Mouse (Mus musculus): ENCODE data around the gene Ptpn11. TPM values are rescaled to one million over a fixed set of nuclear protein-coding genes. Genes with fewer than 3 reads are reported as not detected.

The Ptpn11 gene
- polyA plus RNA-seq, 1 experiment = 64.1 TPM

DNA sequence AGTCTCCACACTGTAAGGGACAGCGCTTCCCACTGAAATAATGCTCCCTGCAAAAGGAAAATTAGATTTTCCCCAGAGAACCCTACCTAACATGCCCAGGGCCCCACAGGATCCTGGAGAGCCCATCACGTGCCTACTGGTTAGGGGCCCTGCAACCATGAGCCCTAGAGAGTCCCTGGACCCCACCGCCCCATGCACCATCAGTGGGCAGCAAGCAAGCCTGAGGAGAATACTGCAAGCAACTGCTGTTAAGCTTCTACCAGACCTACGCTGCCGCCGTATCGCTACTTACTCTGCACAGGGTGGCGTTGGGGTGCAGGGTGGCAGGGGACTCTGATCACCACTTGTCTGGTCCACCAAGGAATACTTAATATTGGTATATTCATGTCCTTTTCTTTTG is 54.1 kb downstream of the Ptpn11 start:
- no peak overlapping the region for H3K4me3 ChIP-seq (ENCODE audit: insufficient read depth, low read depth, low read length)
- no peaks in the 10 kb centered on the region for H3K4me1 ChIP-seq (ENCODE audit: control insufficient read depth, insufficient read depth, insufficient read length, low read length)
- H3K27ac ChIP-seq (replicated peaks; ENCODE audit: low read depth, low read length) = no peak overlapping the region

DNA sequence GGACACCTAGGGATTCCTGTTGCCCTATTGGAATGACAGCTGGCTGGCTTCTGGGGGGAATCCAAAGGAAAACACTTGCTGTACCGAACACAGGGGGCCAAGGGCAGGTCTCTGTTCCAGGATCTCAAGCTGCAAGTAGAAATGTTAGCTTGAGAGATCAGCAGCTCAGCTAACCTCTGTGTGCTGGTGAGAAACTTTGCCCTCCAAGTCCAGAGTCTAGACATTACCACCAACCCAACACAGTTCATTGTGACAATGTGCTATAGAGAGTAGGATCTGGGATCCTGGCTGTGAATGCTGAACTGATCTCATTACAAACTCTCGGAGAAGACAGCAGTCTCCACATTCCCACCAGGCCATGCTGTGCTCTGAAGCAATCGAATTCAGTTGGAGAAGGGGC is 59.4 kb downstream of the Ptpn11 start:
- Histone ChIP-seq H3K27ac (replicated peaks; ENCODE audit: low read depth, low read length) (no peak overlapping the region), H3K4me1 (ENCODE audit: control insufficient read depth, insufficient read depth, insufficient read length, low read length) (no peaks in the 10 kb centered on the region)

DNA sequence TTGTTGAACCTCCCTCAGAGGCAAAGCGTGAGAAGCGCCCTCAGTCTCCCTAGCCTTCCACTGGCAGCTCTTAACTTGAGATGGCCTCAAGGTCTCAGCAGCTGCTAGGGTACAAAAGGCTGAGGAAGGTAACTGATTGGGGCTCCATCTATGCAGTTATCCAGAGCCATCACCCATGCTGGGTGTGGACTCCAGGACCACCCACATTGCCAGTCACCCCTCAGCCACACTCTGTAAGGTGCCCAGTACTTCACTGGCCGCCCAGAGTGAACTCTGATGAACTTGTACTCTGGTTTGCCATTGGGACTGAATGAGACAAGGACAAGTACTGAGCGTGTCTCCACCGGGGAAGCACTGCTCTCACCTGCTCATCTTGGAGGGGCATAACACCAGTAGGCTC is 61.9 kb downstream of the Ptpn11 start:
- no peak overlapping the region for H3K4me3 ChIP-seq (ENCODE audit: insufficient read depth, low read depth, low read length)
- no peak overlapping the region for H3K27ac ChIP-seq (replicated peaks; ENCODE audit: low read depth, low read length)
- H3K4me1 ChIP-seq (ENCODE audit: control insufficient read depth, insufficient read depth, insufficient read length, low read length) = no peaks in the 10 kb centered on the region

More for the DNA sequence above, 59.4 kb downstream of the Ptpn11 start:
- no peak overlapping the region for H3K4me3 ChIP-seq (ENCODE audit: insufficient read depth, low read depth, low read length)

DNA sequence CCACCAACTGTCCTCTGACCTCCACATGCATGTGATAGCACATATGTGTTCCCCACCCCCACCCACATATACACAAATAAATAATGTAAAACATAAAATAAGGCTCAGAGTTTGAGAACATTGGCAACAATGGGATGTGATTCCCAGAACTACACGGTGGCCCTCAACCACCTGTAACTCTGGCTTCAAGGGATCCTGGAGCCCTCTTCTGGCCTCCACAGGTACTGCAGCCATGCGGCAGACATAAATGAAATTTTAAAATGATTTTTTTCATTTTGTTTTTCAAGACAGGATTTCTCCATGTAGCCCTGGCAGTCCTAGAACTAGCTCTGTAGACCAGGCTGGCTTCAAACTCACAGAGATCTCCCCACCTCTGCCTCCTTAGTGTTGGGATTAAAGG is 65.1 kb downstream of the Ptpn11 start:
- Histone ChIP-seq H3K4me3 (ENCODE audit: insufficient read depth, low read depth, low read length) (no peak overlapping the region), H3K4me1 (ENCODE audit: control insufficient read depth, insufficient read depth, insufficient read length, low read length) (no peaks in the 10 kb centered on the region), H3K27ac (replicated peaks; ENCODE audit: low read depth, low read length) (no peak overlapping the region)

DNA sequence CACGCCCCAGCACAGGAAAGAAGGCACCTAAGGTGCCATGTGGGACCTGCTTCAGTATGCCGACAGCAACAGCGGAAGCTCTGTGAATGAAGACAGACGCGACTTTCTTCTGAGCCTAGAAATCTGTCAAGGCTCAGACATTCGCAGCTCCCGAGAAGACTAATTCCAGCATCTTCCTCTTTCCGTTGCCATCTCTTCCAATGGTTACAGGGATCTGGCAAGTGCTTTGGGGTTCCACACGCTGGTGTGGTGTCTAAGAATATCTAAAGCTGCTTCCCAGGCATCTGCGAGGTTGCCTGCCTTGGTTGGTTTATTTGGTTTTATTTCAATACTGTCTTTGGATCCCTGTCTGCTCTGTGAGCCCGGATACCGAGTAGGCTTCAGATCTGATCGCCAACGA is 65.6 kb downstream of the Ptpn11 start:
- Histone ChIP-seq H3K4me1 (ENCODE audit: control insufficient read depth, insufficient read depth, insufficient read length, low read length) (no peaks in the 10 kb centered on the region), H3K4me3 (ENCODE audit: insufficient read depth, low read depth, low read length) (no peak overlapping the region), H3K27ac (replicated peaks; ENCODE audit: low read depth, low read length) (no peak overlapping the region)

DNA sequence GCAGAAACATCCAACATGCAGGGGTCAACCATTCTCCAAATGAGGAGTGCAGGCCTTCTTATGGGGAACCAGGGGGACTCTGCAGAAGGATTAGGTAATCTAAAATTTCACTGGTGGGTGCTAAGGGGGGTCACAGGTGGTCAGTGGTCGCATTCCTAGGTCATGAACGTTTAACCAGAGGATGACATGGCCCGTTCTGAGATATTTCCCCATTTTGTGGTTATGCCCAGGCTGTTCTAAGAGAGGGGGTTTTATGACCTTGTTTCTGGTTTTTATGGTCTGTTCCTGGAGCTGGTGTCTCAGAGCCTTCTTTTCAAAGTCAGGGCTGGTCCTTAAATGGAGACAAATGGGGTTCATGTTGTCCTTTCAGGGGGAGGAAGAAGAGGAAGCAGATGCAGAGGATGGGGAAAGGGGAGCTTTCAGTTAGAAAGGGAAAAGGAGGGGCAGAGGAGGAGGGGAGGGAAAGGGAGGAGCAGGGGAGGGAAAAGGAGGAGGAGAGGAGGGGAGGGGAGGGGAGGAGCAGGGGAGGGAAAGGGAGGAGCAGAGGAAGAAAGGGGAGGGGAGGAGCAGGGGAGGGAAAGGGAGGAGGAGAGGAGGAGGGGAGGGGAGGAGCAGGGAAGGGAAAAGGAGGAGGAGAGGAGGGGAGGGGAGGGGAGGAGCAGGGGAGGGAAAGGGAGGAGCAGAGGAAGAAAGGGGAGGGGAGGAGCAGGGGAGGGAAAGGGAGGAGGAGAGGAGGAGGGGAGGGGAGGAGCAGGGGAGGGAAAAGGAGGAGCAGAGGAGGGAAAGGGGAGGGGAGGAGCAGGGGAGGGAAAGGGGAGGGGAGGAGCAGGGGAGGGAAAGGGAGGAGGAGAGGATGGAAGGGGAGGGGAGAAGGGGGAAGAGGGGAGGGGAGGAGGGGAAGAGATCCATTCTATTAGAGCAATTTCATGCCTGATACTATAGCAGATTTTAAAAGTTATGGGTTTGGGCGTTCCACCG is 66.7 kb downstream of the Ptpn11 start:
- Histone ChIP-seq H3K4me1 (ENCODE audit: control insufficient read depth, insufficient read depth, insufficient read length, low read length) (no peaks in the 10 kb centered on the region), H3K27ac (replicated peaks; ENCODE audit: low read depth, low read length) (no peak overlapping the region), H3K4me3 (ENCODE audit: insufficient read depth, low read depth, low read length) (no peak overlapping the region)

DNA sequence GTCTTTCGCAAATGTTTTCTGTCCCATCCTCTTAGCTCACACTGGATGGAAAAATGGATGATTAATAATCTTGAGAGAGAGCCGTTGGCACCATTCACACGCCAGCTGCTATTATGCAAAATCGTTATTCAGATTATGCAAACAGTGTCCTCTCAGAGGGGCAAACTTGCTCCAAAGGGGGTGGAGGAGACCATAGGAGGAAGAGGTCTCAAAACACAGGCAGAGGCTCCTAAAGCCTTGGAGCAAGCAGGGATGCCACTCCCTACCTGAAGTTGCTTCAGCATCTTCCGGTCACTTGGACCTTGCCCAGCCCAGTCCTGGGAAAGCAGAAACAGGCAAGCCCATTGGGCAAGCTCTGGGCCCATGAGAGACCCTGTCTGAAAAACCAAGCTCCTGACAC is 67.8 kb downstream of the Ptpn11 start:
- no peaks in the 10 kb centered on the region for H3K4me1 ChIP-seq (ENCODE audit: control insufficient read depth, insufficient read depth, insufficient read length, low read length)
- no peak overlapping the region for H3K4me3 ChIP-seq (ENCODE audit: insufficient read depth, low read depth, low read length)
- no peak overlapping the region for H3K27ac ChIP-seq (replicated peaks; ENCODE audit: low read depth, low read length)

DNA sequence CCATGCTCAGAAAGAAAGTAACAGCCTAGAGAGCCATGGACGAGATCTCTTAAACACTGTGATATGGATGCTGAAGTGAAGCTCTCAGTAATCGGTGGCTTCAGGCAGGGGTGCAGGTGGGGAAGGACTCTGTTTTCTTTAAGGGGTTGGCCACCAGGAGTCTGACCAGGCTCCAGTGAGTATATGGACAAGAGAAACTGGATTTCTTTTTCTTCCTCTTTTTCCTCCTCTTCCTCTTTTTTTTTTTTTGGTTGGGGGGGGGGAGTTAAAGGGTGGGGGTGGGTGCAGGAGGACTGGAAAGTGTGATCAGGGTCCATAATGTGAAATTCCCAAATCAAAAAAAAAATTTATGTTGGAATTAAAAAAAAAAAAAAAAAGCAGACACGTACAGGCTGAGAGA is 68.6 kb downstream of the Ptpn11 start:
- Histone ChIP-seq H3K4me3 (ENCODE audit: insufficient read depth, low read depth, low read length) (no peak overlapping the region), H3K4me1 (ENCODE audit: control insufficient read depth, insufficient read depth, insufficient read length, low read length) (no peaks in the 10 kb centered on the region), H3K27ac (replicated peaks; ENCODE audit: low read depth, low read length) (no peak overlapping the region)

DNA sequence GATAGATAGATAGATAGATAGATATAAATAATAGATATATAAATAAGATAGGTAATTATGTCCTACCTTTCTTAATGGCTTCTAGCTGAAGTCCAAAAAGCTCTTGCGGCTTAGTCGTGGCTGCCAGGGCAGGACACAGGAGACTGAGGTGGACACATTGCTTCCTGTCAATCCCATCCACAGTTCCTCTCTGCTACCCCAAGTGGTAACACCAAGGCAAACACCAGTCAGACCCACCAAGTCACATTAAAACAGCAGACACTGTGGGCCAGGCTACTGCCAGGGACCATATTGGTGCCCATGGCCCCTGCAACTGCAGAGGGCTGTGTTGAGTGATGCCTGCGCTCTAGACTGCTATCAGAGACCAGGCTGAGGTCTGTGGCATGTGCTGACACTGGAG is 69.2 kb downstream of the Ptpn11 start:
- Histone ChIP-seq H3K4me3 (ENCODE audit: insufficient read depth, low read depth, low read length) (no peak overlapping the region), H3K27ac (replicated peaks; ENCODE audit: low read depth, low read length) (no peak overlapping the region), H3K4me1 (ENCODE audit: control insufficient read depth, insufficient read depth, insufficient read length, low read length) (no peaks in the 10 kb centered on the region)

DNA sequence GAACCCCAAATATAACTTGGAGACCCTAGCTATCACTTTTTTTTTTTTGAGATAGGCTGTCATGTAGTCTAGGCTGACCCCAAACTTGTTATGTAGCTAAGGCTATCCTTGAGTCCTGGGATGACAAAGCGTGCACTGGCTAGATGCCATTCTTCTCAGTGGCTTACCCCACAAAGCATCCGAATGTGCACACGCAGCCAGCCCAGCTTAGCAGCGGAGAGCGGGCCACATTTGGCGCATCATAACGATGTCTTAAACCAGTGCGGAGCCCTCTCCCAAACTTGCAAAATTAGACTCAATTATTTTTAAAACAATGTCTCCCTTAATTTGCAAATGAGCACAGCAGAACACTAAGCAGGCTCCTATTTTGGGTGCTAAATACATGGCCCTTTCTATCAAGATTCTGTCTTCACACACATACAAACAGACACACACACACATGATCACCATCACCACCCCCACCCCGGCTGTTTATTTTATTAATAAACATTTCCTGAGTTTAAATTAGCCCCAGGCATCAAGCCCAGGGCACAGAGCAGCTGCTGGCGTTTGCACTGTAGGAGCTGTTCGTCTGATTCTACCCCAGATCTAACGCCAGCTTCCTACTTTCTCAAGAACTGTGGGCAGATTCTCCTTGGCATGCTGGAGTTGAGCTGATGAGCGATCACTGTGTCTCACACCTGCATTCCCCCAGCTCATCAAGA is 71.7 kb downstream of the Ptpn11 start:
- Histone ChIP-seq H3K4me1 (ENCODE audit: control insufficient read depth, insufficient read depth, insufficient read length, low read length) (no peaks in the 10 kb centered on the region), H3K27ac (replicated peaks; ENCODE audit: low read depth, low read length) (no peak overlapping the region), H3K4me3 (ENCODE audit: insufficient read depth, low read depth, low read length) (no peak overlapping the region)

DNA sequence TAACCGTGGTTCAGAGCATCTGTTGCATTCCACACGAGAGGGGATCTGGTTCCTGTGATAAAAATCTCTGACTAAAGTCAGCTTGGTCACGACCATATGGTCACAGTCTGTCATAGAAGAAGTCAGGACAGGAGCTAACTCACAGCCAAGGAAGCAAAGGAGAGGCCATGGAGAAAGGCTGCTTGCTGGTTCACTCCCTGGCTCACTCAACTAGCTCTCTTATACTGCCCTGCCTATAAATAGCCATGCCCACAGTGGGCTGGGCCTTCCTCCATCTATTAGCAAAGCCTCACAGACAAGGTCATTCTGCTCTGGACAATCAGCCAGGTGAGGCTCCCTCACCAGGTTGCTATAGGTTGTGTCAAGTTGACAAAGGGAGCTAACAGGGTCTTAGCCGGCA is 72.9 kb downstream of the Ptpn11 start:
- H3K4me1 ChIP-seq (ENCODE audit: control insufficient read depth, insufficient read depth, insufficient read length, low read length) = no peaks in the 10 kb centered on the region
- H3K27ac ChIP-seq (replicated peaks; ENCODE audit: low read depth, low read length) = no peak overlapping the region
- no peak overlapping the region for H3K4me3 ChIP-seq (ENCODE audit: insufficient read depth, low read depth, low read length)

DNA sequence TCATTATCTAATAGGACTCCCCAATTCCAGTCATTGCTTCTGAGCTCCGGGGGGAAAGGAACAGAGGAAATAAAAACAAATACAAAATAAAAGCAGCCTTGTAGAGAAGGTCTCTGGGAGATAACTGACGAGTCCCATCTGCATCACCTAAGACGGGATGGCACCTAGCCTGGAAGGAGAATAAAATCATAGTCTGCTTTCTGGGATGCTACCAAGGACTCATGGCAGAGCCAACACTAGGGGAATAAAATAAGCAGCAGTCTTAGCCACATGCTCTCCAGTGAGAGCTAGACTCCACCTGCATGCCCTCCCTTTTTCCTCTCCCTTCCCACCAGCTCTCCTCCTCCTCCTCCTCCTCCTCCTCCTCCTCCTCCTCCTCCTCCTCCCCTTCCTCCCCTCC is 74.3 kb downstream of the Ptpn11 start:
- Histone ChIP-seq H3K27ac (replicated peaks; ENCODE audit: low read depth, low read length) (no peak overlapping the region), H3K4me1 (ENCODE audit: control insufficient read depth, insufficient read depth, insufficient read length, low read length) (no peaks in the 10 kb centered on the region), H3K4me3 (ENCODE audit: insufficient read depth, low read depth, low read length) (no peak overlapping the region)

DNA sequence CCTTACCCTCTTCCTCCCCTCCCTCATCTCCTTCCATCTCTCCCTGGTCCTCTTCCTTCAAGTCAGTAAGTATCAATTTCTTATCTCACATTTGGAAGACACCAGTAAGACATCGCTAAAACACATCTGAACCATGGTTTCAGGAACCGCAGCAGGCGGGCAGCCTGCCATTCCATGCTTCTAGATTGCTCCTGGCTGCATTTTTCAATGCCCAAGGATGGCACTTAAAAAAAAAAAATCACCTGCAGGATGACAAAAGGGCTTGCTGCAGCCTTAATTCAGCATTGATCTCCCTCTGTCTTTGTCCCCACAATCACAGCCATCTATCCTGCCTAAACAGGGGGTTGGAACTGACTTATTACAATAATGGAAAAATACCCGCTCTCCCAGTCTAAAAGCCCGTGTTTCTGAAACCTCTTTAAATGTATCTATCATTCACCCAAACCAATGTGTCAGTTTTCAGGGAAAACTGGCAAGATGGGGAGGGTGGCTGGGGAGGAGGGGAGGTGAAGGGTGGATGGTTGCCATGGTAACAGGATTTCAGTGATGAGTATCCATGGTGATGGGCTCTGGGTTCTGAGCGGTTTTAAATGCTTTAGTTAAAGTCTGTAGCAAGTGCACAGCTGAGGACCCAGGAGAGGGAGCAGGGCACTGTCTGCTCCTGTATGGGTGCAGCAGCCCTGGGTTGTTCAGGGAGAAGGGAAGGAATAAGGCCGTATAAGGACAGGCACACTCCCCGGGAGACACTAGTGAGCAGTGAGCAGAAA is 75.6 kb downstream of the Ptpn11 start:
- no peak overlapping the region for H3K4me3 ChIP-seq (ENCODE audit: insufficient read depth, low read depth, low read length)
- H3K4me1 ChIP-seq (ENCODE audit: control insufficient read depth, insufficient read depth, insufficient read length, low read length) = no peaks in the 10 kb centered on the region
- no peak overlapping the region for H3K27ac ChIP-seq (replicated peaks; ENCODE audit: low read depth, low read length)

DNA sequence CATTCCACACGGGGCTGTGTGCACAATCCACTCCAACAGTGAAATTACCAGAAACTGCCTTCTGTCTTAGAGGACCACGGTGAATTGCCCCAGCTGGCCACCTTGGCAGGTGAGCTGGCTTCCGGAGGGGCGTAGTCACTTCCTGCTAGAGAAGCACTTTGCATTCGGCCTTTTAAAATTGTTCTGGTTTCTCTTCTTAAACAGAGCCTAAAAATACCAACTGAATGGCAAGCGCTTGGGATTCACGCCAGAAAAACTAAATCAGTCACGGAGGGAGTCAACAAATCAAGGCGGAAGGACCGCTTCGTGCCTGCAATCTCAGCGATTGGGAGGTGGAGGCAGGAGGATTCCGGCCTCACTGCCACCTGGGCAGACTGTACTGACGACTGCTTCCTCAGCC is 77.0 kb downstream of the Ptpn11 start:
- H3K4me1 ChIP-seq (ENCODE audit: control insufficient read depth, insufficient read depth, insufficient read length, low read length) = no peaks in the 10 kb centered on the region
- H3K27ac ChIP-seq (replicated peaks; ENCODE audit: low read depth, low read length) = no peak overlapping the region
- H3K4me3 ChIP-seq (ENCODE audit: insufficient read depth, low read depth, low read length) = no peak overlapping the region

DNA sequence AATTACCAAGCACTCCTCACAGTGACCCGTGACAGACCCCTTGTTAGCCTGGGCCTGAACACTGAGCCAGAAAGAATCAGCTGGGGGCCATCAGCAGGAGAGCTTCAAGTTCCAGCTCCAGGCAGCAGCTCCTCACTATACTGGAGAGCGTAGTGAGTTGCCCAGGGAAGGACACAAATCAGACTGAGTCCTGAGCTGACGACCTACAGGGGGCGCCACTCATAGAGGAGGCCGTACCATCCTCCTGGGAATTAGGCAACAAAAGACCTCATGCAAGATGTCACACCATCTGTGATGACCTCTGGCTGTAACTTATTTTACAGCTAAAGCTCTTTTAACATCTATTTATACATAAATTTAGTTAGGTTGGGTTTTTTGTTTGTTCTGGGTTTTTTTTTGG is 78.8 kb downstream of the Ptpn11 start:
- Histone ChIP-seq H3K4me1 (ENCODE audit: control insufficient read depth, insufficient read depth, insufficient read length, low read length) (no peaks in the 10 kb centered on the region), H3K27ac (replicated peaks; ENCODE audit: low read depth, low read length) (no peak overlapping the region), H3K4me3 (ENCODE audit: insufficient read depth, low read depth, low read length) (no peak overlapping the region)

Measured in brown adipose tissue, adult 24 weeks (tissue).